Mouse (Mus musculus) left cerebral cortex, adult 8-10 months (tissue): ENCODE data around the gene Ndrg2. TPM values are rescaled to one million over a fixed set of nuclear protein-coding genes. Genes with fewer than 3 reads are reported as not detected.
"Not testable (repeated sequence)": the region's sequence is repeated elsewhere in the genome, so short reads cannot be mapped to it uniquely, and the experiment has no call there.

Experiments
- DNase-seq, 2 experiments: peaks; one replicate each; pipeline ENCODE4 v3.0.0; 2022; ENCODE audit warnings: low spot score in 2 of 2
- total RNA-seq, 4 experiments: library from RNA; stranded (reverse); gene quantifications; 2 replicates each; pipeline ENCODE4 v1.2.4; 2022

The Ndrg2 gene
- 100 to 1,000 TPM; 798 to 932 (median 862) TPM for total RNA-seq

DNA sequence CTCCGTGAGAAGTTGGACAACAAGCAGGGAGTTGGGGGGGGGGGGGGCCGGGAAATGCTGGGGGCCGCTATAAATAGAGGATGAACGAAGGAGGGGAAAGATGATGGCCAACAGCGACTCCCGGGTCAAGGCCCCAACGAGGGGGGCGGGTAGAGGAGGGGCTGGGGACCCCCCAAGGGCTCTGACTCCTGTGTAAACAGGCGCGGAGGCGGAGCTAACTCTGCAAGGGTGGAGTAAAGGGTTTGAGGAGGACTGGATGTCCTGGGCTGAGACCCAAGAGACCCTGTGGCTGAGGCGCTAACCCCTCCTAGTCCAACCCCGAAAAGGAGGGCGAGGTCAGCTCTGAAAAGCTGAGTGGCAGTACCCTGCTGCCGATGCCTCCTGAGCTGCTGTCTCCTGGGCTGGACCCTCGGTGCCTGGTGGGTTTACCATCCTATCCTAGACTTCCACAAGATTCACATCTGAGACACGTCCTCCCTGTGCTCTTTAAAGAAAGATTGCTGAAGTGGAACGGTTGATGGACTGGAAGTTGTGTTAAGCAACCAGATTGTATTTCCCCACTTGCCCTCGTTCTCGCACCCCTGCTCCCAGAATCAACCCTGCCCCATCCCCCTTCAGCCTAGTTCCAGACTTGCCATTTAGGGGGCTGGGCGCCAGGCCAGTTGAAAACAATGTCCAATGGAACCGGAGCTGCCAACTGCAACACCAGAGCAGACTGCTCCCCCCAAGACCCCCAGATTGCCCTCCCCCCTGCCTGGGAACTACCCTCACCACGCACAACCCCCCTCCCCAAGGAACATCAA lies at the start of gene Ndrg2:
Ndrg2 (minus strand) TSS at position 199 of the 803 bp plus-strand sequence.
- DNase-seq: peak; percentile 50 to 86

DNA sequence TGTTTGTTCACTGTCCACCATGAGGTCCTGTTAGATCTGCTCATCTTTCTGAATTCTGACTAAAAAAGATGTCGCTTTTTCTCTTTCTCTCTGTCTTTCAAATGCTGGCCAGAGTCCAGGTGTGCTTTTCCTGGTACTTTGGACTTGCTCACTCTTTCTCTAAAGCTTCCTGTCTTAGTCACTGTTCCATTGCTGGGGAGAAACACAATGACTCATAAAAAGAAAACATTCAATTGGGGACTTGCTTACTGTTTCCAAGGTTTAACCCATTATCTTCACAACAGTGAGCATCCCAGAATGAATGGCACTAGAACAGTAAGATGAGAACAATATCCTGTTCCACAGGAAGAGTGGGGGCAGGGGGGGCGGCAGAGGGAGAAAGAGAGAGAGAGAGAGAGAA lies 46.4 kb upstream of the Ndrg2 start:
- no peak for DNase-seq

DNA sequence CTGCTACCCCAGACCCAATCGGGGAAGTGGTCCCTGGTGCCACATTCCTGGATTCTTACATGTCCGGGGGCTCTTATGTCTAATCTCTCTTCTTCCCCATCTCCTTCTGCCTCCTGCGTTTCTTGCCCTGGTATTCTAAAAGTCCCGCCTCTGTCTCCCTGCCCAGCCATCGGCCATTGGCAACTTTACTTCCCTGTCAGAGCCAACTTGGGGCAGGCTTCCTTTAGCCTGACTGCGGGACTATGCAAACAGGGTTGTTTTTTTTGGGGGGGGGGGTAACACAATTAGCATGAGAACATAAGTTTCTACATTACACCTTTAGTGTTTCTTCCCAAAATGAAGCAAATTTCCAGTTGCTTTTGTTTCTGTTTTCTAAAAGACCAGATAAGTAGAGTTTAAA lies 29.4 kb upstream of the Ndrg2 start:
- DNase-seq: no peak

DNA sequence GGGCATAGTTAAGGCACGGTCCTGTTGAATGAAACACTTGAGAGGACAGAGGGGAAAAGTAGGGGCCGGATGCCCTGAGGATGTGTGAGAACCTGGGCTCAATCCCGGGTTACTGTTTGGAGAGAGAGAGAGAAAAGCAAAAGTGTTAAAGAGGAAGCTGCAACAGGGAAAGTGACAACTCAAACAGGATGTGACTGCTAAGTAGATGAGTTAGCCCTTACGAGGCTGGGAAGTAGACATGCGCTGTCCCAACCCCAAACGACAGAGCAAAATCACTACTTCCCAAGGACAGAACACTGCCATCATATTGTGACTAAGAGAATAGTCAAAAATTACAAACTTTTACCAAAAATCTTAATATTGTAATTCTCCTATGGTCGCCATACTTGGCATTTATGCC lies 28.3 kb upstream of the Ndrg2 start:
- no peak for DNase-seq

DNA sequence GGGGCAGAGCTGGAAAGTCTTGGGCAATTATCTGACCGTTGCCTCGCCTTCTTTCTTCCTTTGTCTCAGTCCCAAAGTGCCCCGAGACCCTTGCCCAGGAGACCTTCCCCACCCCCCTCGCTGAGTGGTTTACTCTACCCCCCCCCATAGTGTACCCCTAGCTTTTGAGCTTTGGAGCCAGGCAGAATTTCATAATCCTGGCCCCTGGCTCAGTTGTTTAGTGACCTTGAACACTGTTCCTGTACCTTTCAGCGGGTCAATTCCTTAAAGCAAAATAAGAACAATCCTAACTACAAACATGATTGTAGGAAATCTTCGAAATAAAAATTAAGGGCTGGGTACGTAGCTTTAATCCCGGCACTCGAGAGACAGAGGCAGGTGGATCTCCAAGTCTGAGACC lies 27.6 kb upstream of the Ndrg2 start:
- DNase-seq: no peak

DNA sequence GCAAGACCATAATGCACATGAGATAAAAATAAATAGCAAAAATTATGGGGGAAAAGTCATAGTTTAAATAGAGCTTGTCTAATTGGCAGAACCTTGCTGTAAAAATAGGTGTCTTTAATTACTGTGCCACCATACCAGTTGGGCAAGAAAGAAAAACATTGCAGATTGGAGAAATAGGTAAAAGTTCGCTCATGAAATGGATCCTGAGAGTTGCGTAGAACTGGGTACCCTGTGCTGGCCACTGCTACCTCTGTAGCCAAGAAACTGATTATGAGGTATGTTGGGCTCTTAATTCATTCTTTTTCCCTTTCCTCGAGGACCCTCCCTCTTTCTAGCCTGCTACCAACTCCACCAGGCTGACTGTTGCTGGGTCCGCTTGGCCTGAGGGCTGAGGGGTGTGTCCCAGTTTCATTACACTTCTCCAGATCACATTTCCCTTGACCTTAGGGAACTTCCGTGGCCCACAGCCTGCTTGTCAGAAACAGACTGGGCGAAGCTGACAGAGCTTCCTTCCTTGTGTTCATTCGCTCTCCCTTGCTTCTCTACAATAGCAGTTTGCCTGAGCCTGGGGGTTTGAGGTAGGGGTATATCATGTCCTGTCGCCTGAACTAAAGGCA lies 27.1 kb upstream of the Ndrg2 start:
- no peak for DNase-seq

DNA sequence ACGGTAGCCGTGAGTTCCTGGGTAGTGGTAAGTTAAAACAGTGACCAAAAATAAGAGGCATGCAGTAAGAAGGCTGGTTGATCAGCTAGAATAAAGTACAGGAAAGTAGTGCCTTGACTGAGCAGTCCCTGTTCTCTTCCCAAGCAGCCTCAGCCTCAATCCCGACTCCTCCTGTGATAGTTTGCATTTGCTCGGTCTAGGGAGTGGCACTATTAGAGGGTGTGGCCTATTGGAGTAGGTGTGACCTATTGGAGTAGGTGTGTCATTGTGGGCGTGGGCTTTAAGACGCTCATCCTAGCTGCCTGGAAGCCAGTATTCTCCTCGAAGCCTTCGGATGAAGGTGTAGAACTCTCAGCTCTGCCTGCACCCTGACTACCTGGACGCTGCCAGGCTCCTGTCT lies 25.0 kb upstream of the Ndrg2 start:
- DNase-seq: no peak

DNA sequence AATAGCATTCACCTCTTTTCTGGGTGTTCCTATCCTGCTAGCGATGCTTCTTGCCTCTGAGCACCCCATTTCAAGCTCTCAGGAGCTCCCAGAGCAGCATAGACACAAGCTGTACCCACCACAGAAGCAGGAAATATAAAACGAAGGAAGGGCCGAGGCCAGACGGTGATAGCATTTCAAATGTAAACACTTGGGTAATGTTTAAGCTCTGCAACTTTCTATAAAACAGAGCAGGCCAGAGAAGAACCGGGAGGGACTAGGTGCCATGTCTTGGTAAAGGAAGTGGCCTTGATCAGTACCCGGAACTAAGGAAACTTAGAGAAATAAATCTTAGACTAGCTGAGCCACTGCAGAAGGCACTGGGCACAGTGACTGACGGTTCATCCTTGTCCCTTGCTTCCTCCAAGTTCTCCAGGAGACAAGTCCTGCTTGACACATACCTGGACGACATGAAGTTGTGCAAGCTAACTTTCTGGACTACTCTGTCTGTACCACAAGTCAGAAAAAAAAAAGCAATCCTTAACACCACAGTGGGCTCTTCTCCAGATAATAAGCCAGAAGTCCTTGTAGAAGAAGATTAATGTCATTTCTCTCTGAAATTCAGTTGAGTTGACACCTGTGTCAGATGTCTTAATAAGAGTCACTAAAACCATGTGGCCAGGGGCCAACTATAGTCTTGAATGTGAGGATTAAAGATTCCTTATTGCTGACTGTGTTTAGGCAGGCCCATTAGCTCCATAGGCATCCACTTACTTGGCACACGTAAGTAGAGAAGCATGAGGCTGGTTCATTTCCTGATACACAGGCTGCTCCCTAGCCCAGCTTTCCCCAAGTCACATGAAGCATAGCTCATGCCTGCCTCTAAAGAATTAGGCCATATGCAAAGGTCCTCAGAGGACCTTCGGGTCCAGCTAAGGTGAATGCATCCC lies 18.4 kb upstream of the Ndrg2 start:
- no peak for DNase-seq

DNA sequence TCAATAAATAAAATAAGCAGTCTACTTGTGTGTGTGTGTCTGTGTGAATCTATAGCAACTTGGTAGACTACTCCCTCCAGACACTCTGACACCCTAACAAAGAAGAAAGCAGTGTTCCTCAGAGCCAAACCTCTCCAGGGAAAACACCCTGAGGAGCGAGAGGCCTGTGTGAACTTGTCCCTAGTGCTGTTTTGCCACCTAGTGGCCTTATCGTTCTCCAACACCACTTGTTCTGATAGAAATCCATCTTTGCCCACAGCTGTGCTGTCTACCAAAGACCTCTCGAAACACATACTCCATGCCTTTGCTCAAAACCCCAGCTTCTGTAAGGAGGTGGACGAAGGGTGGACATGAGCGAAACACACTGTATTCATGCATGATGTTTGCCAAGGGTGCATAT lies 16.9 kb upstream of the Ndrg2 start:
- DNase-seq: peak in 1 of 2 experiments; percentile 57

DNA sequence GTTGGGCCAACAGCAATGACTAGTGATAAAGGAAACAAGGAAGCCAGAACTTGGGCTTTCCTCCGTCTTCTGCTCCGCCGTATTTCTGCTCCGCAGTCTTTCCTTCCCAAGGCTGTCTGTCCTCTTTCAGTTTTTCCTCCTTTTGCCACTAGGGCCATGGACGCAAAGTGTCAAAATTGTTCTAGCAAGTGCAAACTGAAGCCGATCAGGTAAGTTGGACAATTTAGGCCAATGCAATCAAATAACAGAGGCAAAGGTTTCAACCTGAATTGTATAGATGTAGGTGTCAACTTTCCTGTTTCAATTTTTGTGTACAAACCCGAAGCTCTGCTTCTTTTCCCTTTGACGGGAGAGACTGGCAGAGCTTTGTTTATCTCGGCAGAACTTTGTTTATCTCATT lies 16.0 kb upstream of the Ndrg2 start:
- no peak for DNase-seq

DNA sequence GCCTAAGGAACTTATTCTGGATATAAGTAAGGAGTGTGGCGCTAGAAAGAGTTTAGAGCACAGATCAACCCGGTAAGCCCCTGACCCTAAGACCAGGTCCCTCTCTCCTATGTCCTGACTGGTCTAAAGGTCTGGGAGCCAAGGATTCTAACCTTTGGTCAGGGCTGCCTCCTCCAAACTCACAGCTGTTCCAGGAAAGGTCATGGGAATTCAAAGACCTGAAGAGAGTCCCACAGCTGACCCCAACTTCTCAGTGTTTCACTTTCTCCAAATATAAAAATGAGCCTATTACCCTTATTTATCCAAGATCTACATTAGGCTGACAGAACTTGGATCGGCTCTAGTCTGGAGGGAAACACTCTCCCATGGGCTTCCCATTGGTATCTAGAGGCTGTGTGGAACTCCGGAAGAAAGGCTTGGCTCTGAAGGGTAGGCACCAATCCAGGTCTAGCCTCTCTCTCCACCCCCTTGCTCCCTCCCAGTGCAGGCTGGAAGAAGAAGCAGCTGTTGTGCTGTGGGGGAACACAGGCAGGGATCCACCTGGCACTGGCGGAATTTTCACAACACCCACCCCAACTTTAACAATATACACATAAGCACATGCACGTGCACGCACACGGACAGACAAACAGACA lies 15.5 kb upstream of the Ndrg2 start:
- DNase-seq: peak in 1 of 2 experiments; percentile 82

DNA sequence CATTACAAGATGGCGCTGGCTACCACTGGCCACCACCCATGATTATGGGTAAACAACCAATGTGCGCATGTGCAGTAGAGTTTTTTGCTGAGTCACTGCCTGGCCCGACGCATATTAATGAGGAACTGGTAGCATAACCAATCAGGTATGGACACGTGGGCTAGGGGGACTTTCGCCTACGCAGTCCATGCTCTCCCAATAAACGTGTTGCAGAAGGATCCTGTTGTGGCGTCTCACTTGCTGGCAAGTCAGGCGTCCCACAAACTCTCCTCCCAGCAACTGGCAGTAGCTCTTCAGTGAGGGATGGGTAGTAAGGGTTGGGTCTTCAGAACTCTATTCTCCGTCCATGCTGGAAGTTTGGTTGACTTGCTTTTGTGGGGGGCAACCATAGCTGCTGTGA lies 13.0 kb upstream of the Ndrg2 start:
- not testable (repeated sequence) for DNase-seq

DNA sequence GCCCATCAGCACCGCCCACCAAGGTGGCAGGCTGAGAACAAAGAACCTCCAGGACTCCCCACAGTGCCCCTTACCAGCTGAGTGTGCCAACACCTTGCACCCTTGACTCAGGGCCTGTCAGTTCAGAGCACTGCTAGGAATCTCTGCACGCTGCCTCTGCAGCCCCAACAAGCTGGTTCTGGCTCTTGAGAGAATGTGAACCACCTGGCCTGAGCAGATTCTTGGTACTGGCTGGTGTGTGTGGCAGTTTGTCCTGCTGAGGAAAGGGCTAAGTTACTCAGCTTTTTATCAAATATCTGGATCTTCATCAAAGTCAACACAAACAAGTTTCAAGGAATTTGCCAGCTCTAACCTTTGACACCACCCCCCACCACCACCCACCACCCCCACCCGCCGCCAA lies 9.5 kb upstream of the Ndrg2 start:
- no peak for DNase-seq

DNA sequence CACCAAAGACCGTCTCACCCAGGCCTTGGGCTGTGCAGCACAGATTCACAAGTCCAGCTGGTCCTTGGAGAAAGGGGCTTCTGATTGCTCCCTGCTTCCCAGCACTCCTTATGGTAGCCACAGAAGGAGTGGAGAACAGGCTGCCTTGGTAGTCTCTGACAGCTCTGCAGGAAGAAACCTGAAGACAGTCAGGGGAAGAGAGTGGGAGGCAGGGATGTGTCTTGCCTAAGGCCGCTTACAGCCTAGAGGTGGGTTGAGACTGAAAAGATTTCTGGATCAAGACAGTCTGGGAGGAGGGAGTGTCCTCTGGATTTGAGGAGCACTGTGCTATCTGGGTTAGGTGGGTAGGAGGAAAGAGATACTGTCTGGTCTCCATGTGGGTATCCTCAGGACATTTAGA lies 9.0 kb upstream of the Ndrg2 start:
- no peak for DNase-seq

DNA sequence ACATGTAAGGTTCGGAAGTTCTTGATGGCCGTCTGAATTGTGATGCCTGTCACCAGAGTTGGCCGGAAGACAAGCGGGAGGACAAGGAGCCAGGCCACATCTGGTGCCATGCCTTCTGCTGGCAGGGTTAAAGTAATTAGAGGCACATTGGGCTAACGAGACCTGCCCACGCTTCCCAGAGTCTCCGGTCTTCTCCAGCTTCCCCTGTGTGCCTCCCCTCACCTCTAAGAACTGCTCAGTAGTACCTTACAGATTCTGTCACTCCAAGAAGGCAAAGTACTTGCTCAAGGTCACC lies 8.6 kb upstream of the Ndrg2 start, which contains the start of gene Rnase13:
Rnase13 (minus strand) TSS at position 203 of the 295 bp plus-strand sequence.
- no peak for DNase-seq

DNA sequence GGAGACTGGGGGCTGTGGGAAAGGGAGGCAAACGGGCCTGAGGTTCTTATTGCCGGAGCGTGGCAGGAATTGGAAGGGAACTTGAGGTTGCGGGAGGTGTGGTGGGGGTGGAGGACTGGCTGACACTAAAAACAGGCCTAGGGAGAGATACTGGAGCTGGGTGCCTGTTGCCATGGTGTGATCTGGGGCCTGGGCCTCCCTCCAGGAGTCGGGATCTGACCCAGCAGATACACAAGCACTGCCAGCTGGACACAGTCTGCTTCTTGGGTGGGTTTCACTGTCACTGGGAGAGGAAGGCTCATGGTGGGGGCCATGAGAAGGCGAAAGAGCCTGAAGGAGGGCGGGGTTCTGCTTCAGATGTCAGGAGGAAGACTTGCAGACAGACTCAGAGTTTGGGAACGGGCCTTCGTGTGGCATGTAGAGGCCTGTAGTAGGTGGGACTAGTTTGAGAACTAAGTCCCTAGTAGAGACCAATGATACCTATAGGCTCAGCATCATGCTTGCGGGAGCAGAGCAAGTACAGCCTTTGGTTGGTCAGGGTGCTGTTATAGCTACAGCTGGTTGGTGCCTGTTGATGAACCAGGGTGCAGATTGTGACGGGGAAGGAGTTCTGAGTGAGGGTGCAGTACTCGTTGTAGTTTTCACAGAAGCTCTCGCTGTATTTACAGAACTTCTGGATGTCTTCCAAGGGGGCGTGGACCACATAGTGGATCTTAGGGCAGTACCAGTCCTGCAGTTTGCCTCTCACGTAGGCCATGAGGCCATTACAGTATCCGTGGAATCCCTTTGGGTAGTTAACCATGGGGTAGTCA lies 8.0 kb upstream of the Ndrg2 start:
- DNase-seq: peak in 1 of 2 experiments; percentile 71

DNA sequence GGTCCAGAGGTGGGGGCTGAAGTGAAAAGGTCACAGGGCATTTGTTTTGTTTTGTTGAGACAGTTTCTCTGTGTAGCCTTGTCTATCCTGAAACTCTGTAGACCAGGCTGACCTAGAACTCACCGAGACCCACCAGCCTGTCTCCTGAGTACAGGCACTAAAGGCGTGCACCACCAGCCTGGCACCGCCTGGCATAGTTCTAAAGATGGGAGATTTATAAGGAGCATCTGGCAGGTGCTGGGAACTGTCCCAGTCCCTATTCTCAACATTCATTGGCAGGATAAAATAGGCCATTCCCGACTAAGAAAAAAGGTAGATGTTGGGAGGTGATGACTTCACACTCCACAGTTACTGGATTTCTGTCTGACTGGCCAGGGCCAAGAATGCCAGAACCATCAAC lies 5.0 kb upstream of the Ndrg2 start:
- no peak for DNase-seq

DNA sequence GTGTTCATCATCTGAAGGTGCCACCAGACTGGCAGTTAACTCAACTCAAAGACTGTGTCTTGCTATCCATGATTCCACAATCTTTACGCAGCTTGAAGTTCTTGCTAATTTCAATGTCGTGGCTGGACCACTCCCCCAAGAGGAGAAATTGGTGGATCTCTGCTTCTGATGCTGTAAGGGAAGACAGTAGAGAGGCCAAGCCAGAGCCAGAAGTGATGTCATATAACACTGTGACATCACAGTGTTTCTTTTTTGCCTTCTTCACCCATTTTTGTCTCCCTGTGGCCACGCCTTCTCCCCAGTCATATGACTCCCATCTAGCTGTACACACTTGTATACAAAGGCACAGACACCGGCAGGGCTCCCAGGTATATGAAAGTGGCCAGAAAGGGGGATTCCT lies 4.2 kb upstream of the Ndrg2 start, which contains the start of gene Tppp2:
Tppp2 (plus strand) TSS at position 301 of the 400 bp plus-strand sequence.
- DNase-seq: no peak

DNA sequence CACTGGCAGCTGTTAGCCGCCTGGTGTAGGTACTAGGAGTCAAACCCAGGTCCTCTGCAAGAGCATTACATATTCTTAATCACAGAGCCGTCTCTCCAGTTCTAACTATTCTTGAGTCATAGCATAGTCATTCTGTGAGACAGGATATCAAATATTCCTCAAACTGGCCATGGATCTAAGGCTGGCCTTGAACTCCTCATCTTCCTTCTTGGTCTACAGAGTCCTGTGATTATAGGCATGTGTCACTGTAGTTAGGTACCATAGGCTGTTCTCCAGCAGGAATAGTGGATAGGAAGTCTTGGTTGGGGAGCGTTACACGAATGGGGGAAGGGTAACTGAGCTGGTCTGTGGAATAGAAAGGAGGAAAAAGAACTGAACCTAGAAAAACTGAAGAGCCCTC lies 2.6 kb upstream of the Ndrg2 start:
- no peak for DNase-seq

DNA sequence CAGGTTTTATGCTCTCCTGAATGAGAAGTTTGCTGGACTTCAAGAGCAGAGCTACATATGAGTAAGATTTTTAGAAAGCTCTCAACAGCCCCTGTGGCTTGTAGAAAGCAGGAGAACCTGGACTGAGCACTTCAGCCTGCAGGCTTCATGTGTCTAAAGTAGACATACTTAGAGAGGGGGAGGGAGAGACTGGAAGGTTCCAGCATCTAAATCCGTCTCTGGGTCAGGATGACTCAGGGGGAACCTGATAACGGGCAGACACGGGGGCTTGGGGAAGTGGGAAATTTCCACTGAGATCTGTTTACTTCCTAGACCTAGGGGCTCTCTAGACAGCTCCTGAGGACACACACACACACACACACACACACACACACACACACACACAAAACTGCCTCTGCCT lies 1.1 kb upstream of the Ndrg2 start:
- DNase-seq: no peak
